In the genomic region with DNA sequence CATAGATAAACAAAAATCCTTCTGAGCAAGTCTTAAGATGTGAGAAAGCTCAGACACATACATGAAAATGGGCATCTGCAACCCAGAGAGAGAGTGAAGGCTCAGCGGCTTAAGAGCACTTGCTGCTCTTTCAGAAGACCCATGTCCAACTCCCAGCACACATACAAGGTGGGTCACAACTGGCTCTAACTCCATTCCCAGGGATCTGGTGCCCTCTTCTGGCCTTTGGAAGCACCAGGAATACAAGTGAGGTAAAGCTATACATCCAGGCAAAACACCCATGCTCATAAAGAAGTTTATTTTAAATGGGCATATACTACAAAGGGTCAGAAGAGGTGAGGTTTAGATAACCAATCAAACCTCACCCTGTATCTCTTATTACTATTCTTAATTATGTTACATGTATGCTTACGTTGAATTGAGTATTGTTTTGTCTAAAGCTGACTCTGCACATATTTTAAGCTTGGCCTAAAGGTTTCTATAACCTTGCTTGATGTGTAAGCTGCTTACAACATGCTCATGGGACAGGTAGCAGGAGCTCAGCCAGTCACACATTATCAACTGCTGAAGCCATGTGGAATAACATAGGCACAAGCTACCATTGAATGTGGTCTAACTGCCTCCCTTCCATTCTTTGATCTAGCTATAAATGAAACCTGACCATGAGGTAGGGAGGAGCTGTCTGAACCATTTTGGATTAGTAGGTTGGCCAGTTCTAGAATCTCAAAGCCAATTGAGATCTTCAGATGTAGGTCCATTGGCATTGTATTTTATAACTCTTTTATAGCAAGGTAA, we compare ENCODE assay signal across 19 mouse cellular contexts.
A peak's percentile ranks its signal among the peaks of the same experiment; 100 is the strongest.
DNase-seq lines count a peak whose midpoint lies in the region; ATAC-seq and TF ChIP-seq lines count a peak whose summit lies in the region.
"Had no signal": no experiment of that assay in that cellular context is flagged by ENCODE, and none has a peak within 500 bp of the region (broad histone marks: within the 10 kb centered on the region; RNA-seq: fewer than 3 reads in every experiment).

No protein-coding gene starts in this region.

- H3K4me1 ChIP-seq in liver, postnatal 0 days (ENCODE audit: insufficient read depth) = no peaks in the 10 kb centered on the region
- H3K4me1 ChIP-seq in limb, embryonic 15.5 days = no peaks in the 10 kb centered on the region
- H3K4me1 ChIP-seq: embryonic facial prominence, embryonic 13.5 days; heart, embryonic 13.5 days; kidney, embryonic 15.5 days; liver, embryonic 13.5 days; stomach, embryonic 15.5 days had no signal

- H3K4me3 ChIP-seq in liver, postnatal 0 days (ENCODE audit: low read depth, low read length) = no peak overlapping the region
- no peak overlapping the region for H3K4me3 ChIP-seq in limb, embryonic 15.5 days
- H3K4me3 ChIP-seq: embryonic facial prominence, embryonic 13.5 days; heart, embryonic 13.5 days; kidney, embryonic 15.5 days; liver, embryonic 13.5 days; neural tube, embryonic 15.5 days; stomach, embryonic 15.5 days had no signal

- H3K27me3 ChIP-seq in liver, postnatal 0 days (ENCODE audit: insufficient read depth, low read length) = no peaks in the 10 kb centered on the region
- no peaks in the 10 kb centered on the region for H3K27me3 ChIP-seq in limb, embryonic 15.5 days
- H3K27me3 ChIP-seq: embryonic facial prominence, embryonic 13.5 days; heart, embryonic 13.5 days; kidney, embryonic 15.5 days; liver, embryonic 13.5 days; neural tube, embryonic 15.5 days; stomach, embryonic 15.5 days had no signal

- H3K4me2 ChIP-seq in liver, postnatal 0 days (ENCODE audit: low read depth, low read length) = no peak overlapping the region
- H3K4me2 ChIP-seq in limb, embryonic 15.5 days = no peak overlapping the region
- H3K4me2 ChIP-seq: embryonic facial prominence, embryonic 13.5 days; heart, embryonic 13.5 days; kidney, embryonic 15.5 days; liver, embryonic 13.5 days; neural tube, embryonic 15.5 days; stomach, embryonic 15.5 days had no signal

- no peaks in the 10 kb centered on the region for H3K36me3 ChIP-seq in liver, postnatal 0 days (replicated peaks; ENCODE audit: insufficient read depth, low read length)
- no peaks in the 10 kb centered on the region for H3K36me3 ChIP-seq in limb, embryonic 15.5 days
- H3K36me3 ChIP-seq: embryonic facial prominence, embryonic 13.5 days; heart, embryonic 13.5 days; kidney, embryonic 15.5 days; liver, embryonic 13.5 days; neural tube, embryonic 15.5 days; stomach, embryonic 15.5 days had no signal

- no peak for TF ChIP-seq EP300 in liver, postnatal 0 days (IDR thresholded peaks at IDR 0.05; ENCODE audit: low read depth)

- no peak overlapping the region for H3K9ac ChIP-seq in liver, postnatal 0 days (replicated peaks)
- H3K9ac ChIP-seq in limb, embryonic 15.5 days = no peak overlapping the region
- H3K9ac ChIP-seq: embryonic facial prominence, embryonic 13.5 days; heart, embryonic 13.5 days; kidney, embryonic 15.5 days; liver, embryonic 13.5 days; neural tube, embryonic 15.5 days; stomach, embryonic 15.5 days had no signal

- no peak overlapping the region for H3K27ac ChIP-seq in liver, postnatal 0 days (ENCODE audit: low read depth)
- no peak overlapping the region for H3K27ac ChIP-seq in limb, embryonic 15.5 days
- H3K27ac ChIP-seq: embryonic facial prominence, embryonic 13.5 days; heart, embryonic 13.5 days; kidney, embryonic 15.5 days; liver, embryonic 13.5 days; neural tube, embryonic 15.5 days; stomach, embryonic 15.5 days had no signal

- DNase-seq in frontal cortex, postnatal 25 days (ENCODE audit: low spot score in 2 of 2) = no peak
- DNase-seq in liver, postnatal 0 days = no peak
- no peak for DNase-seq in liver
- peak; percentile 48 for DNase-seq in ZHBTc4 (ENCODE audit: low read depth, low spot score)
- no peak for DNase-seq in thymus, postnatal 25 days
- DNase-seq: cerebellum, adult 11-12 months; gastrocnemius, postnatal 25 days; liver, embryonic 13.5 days; lung, postnatal 14 days; thymus, postnatal 4 days had no signal

- TF ChIP-seq CTCF in liver, postnatal 0 days (IDR thresholded peaks at IDR 0.05; ENCODE audit: low read depth) = 0 out of 2 replicates have a peak, but pooled peaks have one; percentile 10

- 74% methylated on average over 2 of the region's 2 CpGs for WGBS in liver, postnatal 0 days (ENCODE audit: insufficient replicate concordance)
- WGBS in limb, embryonic 15.5 days = 83% methylated on average over 2 of the region's 2 CpGs

- ATAC-seq in frontal cortex, adult (ENCODE audit: low TSS enrichment) = peak; percentile 24; the same call in 1 of the 2 replicates
- no peak for ATAC-seq in liver, postnatal 0 days
- peak; percentile 55; the same call in 1 of the 2 replicates for ATAC-seq in limb, embryonic 15.5 days (ENCODE audit: insufficient number of reproducible peaks, low FRiP score, low TSS enrichment, low read depth)
- ATAC-seq in erythroblast, adult 5-6 weeks (replicated peaks; ENCODE audit: low FRiP score, poor library complexity, severe bottlenecking) = no peak
- ATAC-seq: inflammation-experienced regulatory T-cells, adult 6 months had no signal

- H3K9me3 ChIP-seq in liver, postnatal 0 days (ENCODE audit: low read length) = no peaks in the 10 kb centered on the region
- H3K9me3 ChIP-seq in limb, embryonic 15.5 days = no peaks in the 10 kb centered on the region
- H3K9me3 ChIP-seq: embryonic facial prominence, embryonic 13.5 days; heart, embryonic 13.5 days; kidney, embryonic 15.5 days; liver, embryonic 13.5 days; neural tube, embryonic 15.5 days; stomach, embryonic 15.5 days had no signal

Comparison
In these comparisons a context has a peak if more than half of its experiments do, and no peak if none do; other contexts are left out.
1. ATAC-seq: peak in frontal cortex, adult (single experiment) and limb, embryonic 15.5 days (single experiment); none in liver, postnatal 0 days (single experiment) and erythroblast, adult 5-6 weeks (single experiment).